In genomic region chr11:104288835-104289198, GRCm38 (mm10) we compare ENCODE assay signal across 8 mouse cellular contexts. TPM values are rescaled to one million over a fixed set of nuclear protein-coding genes. Genes with fewer than 3 reads are reported as not detected.
DNase-seq lines count a peak whose midpoint lies in the region; ATAC-seq and TF ChIP-seq lines count a peak whose summit lies in the region.

No protein-coding gene starts in this region.

- H3K4me2 ChIP-seq in neural tube, embryonic 11.5 days (ENCODE audit: low read depth), result no peak overlapping the region
- no peak overlapping the region for H3K4me2 ChIP-seq in forebrain, embryonic 15.5 days (replicated peaks)

- WGBS in neural tube, embryonic 11.5 days, result 60% methylated on average over 6 of the region's 6 CpGs
- 47% methylated on average over 6 of the region's 6 CpGs for WGBS in lung, adult 2 months
- WGBS in forebrain, embryonic 15.5 days, result 55% methylated on average over 6 of the region's 6 CpGs

- DNase-seq in neural tube, embryonic 11.5 days (ENCODE audit: low spot score), result no peak
- DNase-seq in neural tube, embryonic 10.5 days (ENCODE audit: extremely low spot score, low spot score), result no peak
- DNase-seq in frontal cortex, adult 2 months (ENCODE audit: extremely low spot score in 1 of 2, low spot score in 1 of 2), result peak; percentile 61 to 69
- peak; percentile 62 to 72 for DNase-seq in kidney, postnatal 36 days
- peak; percentile 62 to 72 for DNase-seq in right cerebral cortex, adult 2 months (ENCODE audit: low spot score in 2 of 2)
- no peak for DNase-seq in lung, adult 2 months
- no peak for DNase-seq in gastrocnemius, adult 8-10 months (ENCODE audit: low spot score in 2 of 2)

- ATAC-seq in neural tube, embryonic 11.5 days (ENCODE audit: insufficient read depth, low FRiP score, low TSS enrichment), result no peak
- ATAC-seq in forebrain, embryonic 15.5 days (replicated peaks), result no peak

- TF ChIP-seq CTCF in lung, adult 2 months (IDR thresholded peaks at IDR 0.05; ENCODE audit: insufficient read depth, low read length), result no peak

- no peak for TF ChIP-seq POLR2A in lung, adult 2 months (IDR thresholded peaks at IDR 0.05; ENCODE audit: borderline replicate concordance, extremely low read depth, low read depth, low read length)

- no peak overlapping the region for H3K9ac ChIP-seq in neural tube, embryonic 11.5 days (ENCODE audit: low read length)
- H3K9ac ChIP-seq in forebrain, embryonic 15.5 days (replicated peaks), result no peak overlapping the region

- no peak overlapping the region for H3K4me3 ChIP-seq in neural tube, embryonic 11.5 days (ENCODE audit: low read depth, low read length)
- H3K4me3 ChIP-seq in lung, adult 2 months (replicated peaks; ENCODE audit: extremely low read depth, low read depth, low read length), result no peak overlapping the region
- H3K4me3 ChIP-seq in forebrain, embryonic 15.5 days, result no peak overlapping the region

- H3K9me3 ChIP-seq in neural tube, embryonic 11.5 days (ENCODE audit: control insufficient read depth, low read length), result no peaks in the 10 kb centered on the region
- no peaks in the 10 kb centered on the region for H3K9me3 ChIP-seq in forebrain, embryonic 15.5 days

- H3K4me1 ChIP-seq in neural tube, embryonic 11.5 days (ENCODE audit: control insufficient read depth, insufficient read depth, low read length), result no peaks in the 10 kb centered on the region; the same call in 1 of the 2 replicates
- no peaks in the 10 kb centered on the region for H3K4me1 ChIP-seq in lung, adult 2 months (ENCODE audit: control insufficient read depth, insufficient read depth, low read length)
- H3K4me1 ChIP-seq in forebrain, embryonic 15.5 days, result peaks cover 8% of the 10 kb centered on the region

- H3K36me3 ChIP-seq in neural tube, embryonic 11.5 days (ENCODE audit: control insufficient read depth, insufficient read depth, low read length), result no peaks in the 10 kb centered on the region
- H3K36me3 ChIP-seq in forebrain, embryonic 15.5 days, result peaks cover 32% of the 10 kb centered on the region

- H3K27ac ChIP-seq in neural tube, embryonic 11.5 days (ENCODE audit: low read depth, low read length), result peak overlapping the region; percentile 2; the same call in 1 of the 2 replicates
- H3K27ac ChIP-seq in forebrain, embryonic 15.5 days (replicated peaks), result no peak overlapping the region; the same call in 1 of the 2 replicates

- no peaks in the 10 kb centered on the region for H3K27me3 ChIP-seq in neural tube, embryonic 11.5 days (ENCODE audit: control insufficient read depth, insufficient read depth, low read length)
- H3K27me3 ChIP-seq in forebrain, embryonic 15.5 days, result no peaks in the 10 kb centered on the region

RNA-seq across cellular contexts. Expression of gene Mapt, which starts 57.6 kb away (rescaled TPM):
- 107 and 121 TPM in 2 replicates for polyA plus RNA-seq in neural tube, embryonic 11.5 days (2014; fragmentation: Nextera tagmentation; extraction: Ambion mirVana)
- 232 and 238 TPM in 2 replicates for polyA plus RNA-seq in frontal cortex, adult 2 months (2012; rRNA removed)
- polyA plus RNA-seq in lung, adult 2 months (2012; rRNA removed), result 55.3 and 77.9 TPM in 2 replicates
- 10 to 100 TPM; 70.3 to 90.9 (median 79.7) TPM for total RNA-seq in gastrocnemius, adult 8-10 months (2022)
- 672 and 718 TPM in 2 replicates for polyA plus RNA-seq in forebrain, embryonic 15.5 days (2015; fragmentation: Nextera tagmentation; extraction: Ambion mirVana)

Comparison
In these comparisons a context has a peak if more than half of its experiments do, and no peak if none do; other contexts are left out.
1. DNase-seq: peak in frontal cortex, adult 2 months (2 of 2), kidney, postnatal 36 days (2 of 2) and right cerebral cortex, adult 2 months (2 of 2); none in neural tube, embryonic 11.5 days (single experiment), neural tube, embryonic 10.5 days (single experiment), lung, adult 2 months (single experiment) and gastrocnemius, adult 8-10 months (0 of 2).